Mouse (Mus musculus) c-Kit-positive CD71-negative TER-119-negative erythroid progenitor cells, embryonic 14.5 days (primary cell): ENCODE measurements around the gene Krt79.

Source experiments
- DNase-seq: peaks from one replicate; pipeline ENCODE4 v3.0.0-alpha.2; 2013; ENCODE audit warnings: low read depth

The Krt79 gene

GRCm38 (mm10) chr15:101940274-101940829 is at the start of gene Krt79:
Krt79 (minus strand) TSS chr15:101940324.
- no peak for DNase-seq

DNA sequence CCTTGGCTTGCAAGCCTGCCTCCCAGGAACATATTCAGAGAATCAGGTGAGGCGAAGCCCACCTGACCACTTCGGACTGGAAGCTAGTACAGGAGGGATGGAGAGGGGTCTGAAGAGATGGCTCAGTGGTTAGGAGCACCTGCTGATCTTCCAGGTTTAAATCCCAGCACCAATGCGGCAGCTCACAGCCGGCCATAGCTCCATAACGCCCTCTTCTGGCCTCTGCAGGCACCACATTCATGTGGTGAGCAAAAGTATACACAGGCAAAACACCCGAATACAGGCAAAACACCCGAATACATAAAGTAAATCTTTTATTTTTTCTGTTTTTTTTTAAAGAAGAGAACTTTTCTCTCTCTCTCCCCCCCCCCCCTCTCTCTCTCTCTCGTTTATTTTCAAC is 48.6 kb upstream of the Krt79 start:
- no peak for DNase-seq

DNA sequence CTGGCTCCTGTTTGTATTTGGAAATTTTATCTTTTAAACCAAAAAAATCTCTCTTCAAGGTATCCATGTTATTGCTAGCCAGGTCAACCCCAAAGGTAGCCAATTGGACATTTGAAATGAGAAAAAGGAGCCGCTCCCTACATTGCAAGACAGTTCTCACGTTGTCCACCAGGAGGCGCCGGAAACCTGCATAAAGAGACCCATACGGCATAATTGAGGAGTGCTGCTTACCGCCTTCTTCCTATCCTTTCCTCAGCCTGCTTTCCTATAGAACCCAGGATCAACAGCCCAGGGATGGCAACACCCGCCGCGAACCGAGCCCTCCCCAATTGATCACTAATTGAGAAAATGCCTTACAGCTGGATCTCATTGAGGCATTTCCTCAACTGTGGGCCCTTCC is 48.0 kb upstream of the Krt79 start:
- DNase-seq: peak; percentile 85

DNA sequence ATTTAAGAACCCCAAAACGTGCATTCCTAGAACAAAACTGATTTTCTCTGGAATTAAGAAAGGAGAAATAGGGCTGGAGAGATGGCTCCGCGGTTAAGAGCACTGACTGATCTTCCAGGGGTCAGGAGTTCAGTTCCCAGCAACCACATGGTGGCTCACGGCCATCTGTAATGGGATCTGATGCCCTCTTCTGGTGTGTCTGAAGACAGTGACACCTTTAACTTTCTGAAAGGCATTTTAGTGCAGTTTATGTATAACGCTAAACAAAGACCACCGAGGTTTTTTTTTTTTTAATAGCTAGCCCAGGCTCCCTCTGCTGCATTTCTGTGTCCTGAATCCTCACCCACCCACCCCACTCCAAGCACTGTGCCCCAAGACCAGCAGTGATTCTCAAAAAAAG is 44.6 kb upstream of the Krt79 start:
- no peak for DNase-seq

DNA sequence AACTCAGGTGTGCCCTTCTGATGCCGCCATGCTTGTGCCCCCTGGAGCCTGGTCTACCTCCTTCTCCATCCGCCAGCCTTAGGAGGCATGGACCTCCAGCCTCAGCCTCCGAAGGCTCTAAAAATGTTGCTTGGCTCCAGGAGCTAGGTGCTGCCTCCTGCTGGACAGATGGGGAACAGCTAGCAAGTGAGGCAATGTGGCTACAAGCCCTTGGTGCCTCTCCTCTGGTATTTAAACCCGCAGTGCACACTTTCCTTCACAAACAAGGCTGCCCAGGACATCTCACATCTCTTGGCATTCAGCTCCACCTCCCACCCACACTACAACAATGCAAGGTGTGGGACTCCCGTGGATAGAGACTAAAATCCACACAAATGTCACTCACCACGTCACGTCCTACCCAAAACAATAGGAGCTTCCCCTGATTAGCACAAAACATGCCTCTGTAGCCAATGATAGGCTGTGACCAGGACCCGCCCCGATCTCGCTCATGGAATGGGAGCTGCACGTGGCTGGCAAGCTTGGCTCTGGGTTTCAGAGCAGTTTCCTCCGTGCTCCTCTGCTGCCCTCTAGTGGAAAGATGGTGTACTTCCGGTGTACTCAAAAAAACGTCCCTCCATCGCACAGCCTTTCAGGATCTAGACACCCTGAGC is 44.0 kb upstream of the Krt79 start:
- DNase-seq: peak; percentile 94

DNA sequence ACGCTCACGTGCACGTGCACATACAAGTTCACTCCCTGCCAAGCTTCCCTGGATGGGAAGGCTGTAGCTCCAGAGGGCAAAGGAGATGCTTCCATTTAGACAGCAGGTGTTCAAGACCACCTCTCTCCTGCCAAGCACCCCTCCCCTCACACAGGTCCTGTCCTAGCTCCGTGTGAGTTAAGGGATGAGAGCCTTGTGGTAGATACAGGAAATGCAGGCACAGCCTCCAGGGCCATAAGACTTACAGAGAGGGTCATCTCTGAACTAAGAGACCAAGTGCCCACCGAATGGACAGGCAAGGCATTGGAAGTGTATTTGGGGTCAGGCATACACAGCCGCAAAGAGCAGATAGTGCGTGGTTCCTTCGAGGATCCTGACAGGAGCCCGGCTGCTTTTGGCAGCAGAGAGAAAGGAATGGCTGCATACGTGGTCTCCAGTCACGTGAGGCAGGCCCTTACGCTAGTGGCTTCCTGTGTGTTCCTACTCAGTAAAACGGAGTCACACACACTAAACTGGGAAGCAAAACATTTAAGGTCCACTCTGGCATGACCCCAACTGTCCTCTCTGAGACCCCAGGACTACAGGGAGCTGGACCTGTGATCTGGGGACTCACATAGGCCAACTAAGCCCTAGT is 43.3 kb upstream of the Krt79 start:
- no peak for DNase-seq

DNA sequence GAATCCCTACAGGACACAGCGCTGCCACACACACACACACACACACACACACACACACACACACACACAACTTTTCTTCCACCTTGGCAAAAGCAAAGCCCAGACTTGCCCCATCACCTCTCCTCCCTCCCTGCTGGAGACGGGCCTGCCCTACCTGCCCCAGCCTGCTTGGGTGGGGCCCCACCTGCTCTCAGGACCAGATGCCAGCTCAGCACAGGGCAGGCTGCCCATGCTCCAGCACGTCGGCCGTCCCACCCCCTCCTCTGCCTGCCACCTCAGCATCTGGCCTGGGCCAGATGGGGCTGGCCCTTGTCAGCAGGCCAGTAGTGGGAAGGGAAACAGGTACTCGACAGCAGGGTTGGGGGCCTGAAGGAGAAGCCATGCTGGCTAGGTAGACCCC is 40.7 kb upstream of the Krt79 start:
- DNase-seq: no peak

GRCm38 (mm10) chr15:101977043-101977726 is 37.1 kb upstream of the Krt79 start:
- DNase-seq: peak; percentile 72

DNA sequence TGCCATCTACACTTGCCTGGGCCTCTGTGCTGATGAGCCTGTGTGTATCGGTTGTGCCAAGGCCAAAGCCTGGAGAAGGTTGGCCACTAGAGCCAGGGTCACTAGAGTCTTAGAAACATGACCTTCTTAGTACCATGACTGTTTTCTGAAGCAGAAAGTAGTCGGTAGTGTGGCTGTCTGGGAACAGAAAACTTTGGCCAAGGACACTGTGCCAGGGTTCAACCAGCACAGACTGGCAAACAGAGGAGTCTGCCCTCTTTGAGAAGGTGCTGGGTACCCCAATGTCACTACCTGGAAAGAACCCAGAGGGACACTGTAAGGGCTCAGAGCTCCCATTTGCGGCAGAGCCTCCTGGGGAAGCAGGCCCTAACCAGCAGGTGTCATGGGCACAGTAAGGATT is 36.5 kb upstream of the Krt79 start:
- no peak for DNase-seq

GRCm38 (mm10) chr15:101976023-101976422 is 35.9 kb upstream of the Krt79 start:
- DNase-seq: no peak

DNA sequence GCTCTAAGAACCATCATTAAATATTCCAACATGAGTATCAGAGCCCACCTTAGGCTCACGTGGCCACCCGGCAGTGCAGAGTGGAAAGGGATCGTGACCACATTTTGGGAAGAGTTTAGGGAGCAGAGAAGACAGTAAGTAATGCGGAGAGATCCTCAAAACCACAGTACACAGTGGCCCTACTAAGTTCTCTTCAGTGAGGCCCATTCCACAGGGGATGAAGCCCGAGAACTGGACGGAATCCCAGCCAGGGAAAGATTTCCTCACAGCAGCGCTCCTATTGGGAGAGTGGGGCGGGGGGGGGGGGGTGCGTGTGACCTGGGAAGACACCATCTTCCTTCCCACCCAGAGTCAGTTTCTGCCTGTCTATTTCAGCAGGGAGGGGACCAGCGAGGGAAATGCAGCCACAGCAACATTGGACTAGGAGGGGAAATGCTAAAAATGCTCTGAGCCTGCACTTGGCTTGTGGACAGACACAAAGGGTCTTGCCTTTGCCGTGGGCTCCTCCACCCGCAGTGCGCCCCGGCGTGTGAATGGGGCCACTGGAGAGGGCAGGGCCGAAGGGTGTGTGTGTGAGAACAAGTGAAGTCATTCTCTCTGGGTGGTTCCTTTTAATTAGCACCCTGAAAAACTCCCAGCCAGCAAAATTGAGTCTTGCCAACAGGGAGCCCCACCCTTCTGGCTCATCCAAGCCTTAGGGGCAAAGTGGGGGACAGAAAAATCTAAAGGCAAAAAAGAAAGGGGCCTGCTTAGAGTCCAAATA is 34.1 kb upstream of the Krt79 start:
- no peak for DNase-seq

DNA sequence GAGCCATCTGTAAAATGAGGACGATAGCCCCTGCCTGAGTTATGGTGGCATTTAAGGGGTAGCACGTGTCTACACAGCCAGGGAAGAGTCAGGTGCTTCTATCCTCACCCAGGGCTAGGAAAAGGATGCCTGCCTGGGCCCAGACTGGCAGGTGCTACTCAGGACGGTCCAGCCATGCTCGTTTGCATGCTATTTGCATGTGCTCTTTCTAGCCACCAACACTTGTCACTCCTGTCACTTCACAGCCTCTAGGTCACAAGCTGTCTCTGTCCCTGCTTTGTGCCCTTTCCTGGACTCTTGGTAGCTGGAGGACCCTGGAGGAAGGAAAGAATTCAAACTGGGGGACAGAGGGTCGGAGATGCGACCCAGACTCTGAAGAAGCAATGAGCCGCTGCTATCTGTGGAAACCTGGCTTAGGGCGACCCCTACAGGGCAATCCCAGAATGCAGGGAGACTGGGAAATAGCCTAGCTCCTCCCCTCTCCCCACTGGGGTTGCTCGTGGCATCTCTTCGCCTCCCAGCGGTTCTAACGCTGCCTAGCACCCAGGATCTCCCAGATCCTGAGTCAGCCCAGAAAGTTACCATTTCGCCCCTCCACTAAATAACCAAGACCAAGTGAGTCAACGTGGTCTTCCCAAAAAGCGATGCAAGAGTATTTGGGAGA is 33.4 kb upstream of the Krt79 start:
- peak; percentile 94 for DNase-seq

GRCm38 (mm10) chr15:101970536-101970935 is 30.4 kb upstream of the Krt79 start:
- no peak for DNase-seq

DNA sequence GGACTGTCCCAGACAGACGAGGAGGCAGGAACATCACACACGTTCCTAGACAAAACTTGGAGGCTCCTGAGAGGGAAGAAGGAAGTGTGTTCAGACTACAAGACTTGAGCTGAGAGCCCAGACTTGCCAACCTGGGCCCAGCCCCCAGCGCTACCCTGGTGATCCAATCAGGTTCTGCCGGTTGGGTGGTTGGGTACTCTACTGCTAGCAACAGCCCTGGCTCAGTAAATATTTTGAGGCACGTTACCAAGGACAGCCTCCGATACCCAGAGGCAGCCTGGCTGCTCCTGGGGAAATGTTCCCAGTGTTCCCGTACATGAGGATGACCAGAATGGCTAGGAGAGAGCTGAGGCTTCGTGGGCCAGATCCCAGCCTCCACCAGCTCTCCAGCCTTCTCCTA is 26.7 kb upstream of the Krt79 start:
- DNase-seq: no peak

DNA sequence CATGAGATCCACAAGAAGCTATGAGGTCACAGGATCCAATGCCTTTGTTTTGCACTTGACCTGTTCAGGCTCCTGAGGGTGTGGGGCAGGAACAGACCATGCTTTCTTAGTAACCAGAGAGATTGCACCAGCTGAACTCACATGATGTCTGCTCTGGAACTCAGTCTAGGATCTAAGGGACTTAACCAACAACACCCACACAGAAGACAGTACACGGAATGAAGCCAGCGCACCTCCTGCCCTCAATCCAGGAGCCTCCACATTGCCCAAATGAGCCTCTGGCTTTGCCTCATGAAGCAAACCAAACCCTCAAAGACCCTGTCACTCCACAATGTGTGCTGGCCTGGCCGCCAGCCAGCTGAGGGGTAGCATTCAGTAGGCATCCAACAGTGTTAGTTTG is 18.8 kb upstream of the Krt79 start:
- no peak for DNase-seq

GRCm38 (mm10) chr15:101954187-101954586 is 14.1 kb upstream of the Krt79 start, which contains the start of gene Krt78:
Krt78 (minus strand) TSS chr15:101954287.
- no peak for DNase-seq

DNA sequence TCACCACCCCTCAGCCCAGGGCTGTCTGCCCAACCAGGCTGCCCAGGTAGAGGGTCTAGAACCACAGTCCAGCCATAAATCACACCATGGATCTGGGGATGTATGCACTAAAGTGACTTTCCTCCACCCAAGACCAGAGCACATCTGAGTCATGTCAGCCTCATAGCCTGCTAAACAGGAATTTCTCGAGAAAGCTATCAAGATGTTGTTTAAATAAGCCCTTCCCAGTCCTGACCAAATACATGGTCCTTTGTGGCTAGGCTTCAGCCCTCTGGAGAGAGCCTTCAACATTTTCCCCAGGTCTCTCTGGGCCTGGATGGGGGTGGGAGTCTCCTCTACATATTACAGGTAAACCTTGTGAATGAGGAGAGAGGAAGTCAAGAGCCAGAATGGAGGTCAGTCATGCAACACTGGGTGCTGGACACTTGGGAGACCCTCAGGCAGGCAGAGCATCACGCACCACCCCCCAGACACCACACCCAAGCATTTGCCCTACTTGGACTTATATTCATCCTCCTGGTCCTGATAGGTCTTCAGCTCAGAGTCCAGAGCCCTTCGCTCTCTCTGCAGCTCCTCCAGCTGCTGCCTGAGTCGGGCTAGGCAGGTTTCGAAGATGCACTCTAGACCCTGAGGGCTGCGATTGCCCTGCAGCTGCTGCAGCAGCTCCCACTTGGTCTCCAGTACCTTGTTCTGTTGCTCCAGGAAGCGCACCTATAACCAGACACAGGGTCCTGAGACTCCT is 12.8 kb upstream of the Krt79 start:
- DNase-seq: no peak

DNA sequence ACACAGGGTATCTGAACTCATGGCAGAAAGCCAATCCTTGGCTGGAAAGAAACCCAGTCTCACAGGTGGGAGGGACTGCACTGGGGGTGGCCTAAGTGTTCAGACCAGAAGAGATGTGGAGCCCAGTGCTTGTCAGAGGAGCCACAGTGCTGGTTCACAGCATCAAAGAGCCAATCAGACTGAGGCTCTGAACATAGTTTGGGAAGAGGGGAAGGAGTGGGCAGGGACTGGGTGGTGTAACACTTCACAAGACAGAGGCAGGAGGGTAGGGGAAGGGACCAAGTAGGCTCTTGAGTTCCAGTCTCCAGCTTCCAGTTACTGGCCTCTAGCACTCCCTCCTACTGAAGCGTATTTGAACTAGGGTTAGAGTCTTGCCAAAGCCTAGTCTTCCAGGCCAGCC is 5.3 kb upstream of the Krt79 start:
- DNase-seq: no peak

- DNase-seq: no peak
These were observed 1.8 kb upstream of the Krt79 start for GRCm38 (mm10) chr15:101941948-101942347.

DNA sequence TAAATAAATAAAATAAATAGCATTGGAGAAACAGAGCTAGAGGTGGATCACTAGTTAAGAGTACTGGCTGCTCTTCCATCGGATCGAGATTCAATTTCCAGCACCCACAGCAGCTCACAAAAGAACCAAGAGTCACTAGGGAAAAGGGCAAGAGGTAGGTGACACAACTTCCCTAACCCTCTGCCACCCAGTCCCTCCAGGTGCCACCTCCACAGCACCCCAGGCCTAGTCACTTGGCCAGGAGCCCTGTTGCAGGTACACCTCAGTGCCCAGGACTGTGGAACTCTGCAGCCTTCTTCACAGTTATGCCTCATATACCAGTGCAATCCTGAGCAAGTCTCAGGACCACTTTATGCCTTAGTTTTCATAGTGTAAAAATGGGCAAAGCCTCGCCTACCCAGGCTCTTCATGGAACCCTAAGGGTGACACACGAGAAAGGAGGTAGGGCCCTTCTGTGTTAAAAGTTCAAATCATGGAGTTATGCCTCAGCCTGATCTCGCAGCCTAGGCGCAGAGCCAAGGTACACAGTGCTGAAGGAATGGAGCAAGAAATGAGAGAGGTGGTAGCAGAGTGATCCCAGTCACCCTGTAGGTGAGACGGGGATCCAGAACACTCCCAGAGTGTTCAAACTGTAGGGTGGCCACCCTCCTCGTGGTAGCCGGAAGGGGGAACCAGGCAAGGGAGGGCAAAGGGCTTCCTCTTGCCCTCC is 1.4 kb downstream of the Krt79 start:
- no peak for DNase-seq
